In genomic region chr12:112623742-112624141, GRCm38 (mm10) we compare ENCODE assay signal across 8 mouse cellular contexts. TPM values are rescaled to one million over a fixed set of nuclear protein-coding genes. Genes with fewer than 3 reads are reported as not detected.
DNase-seq lines count a peak whose midpoint lies in the region; ATAC-seq lines count a peak whose summit lies in the region.

No protein-coding gene starts in this region.

- ATAC-seq in hindbrain, embryonic 13.5 days (ENCODE audit: low FRiP score), result no peak
- ATAC-seq in forebrain, embryonic 14.5 days, result peak; percentile 55
- ATAC-seq in intestine, embryonic 15.5 days, result peak; percentile 26

- DNase-seq in hindbrain, embryonic 10.5 days (ENCODE audit: low spot score), result peak; percentile 75
- DNase-seq in CD4-positive, CD25-positive, alpha-beta regulatory T cell, adult 2 months (ENCODE audit: low read depth, low spot score), result peak; percentile 77
- DNase-seq in c-Kit-positive CD71-negative TER-119-negative erythroid progenitor cells, embryonic 14.5 days (ENCODE audit: low read depth), result peak; percentile 63
- peak; percentile 68 for DNase-seq in forebrain, embryonic 14.5 days (ENCODE audit: low spot score)
- peak; percentile 75 for DNase-seq in lung, postnatal 14 days
- DNase-seq in spleen, adult 18-20 months, result peak; percentile 28 to 73

- no peaks in the 10 kb centered on the region for H3K36me3 ChIP-seq in hindbrain, embryonic 10.5 days
- no peaks in the 10 kb centered on the region for H3K36me3 ChIP-seq in hindbrain, embryonic 13.5 days
- no peaks in the 10 kb centered on the region for H3K36me3 ChIP-seq in forebrain, embryonic 14.5 days (ENCODE audit: control insufficient read depth, insufficient read depth, low read length)
- H3K36me3 ChIP-seq in intestine, embryonic 15.5 days, result no peaks in the 10 kb centered on the region

- H3K4me3 ChIP-seq in hindbrain, embryonic 10.5 days, result no peak overlapping the region
- H3K4me3 ChIP-seq in hindbrain, embryonic 13.5 days, result no peak overlapping the region
- no peak overlapping the region for H3K4me3 ChIP-seq in forebrain, embryonic 14.5 days (ENCODE audit: low read depth, low read length)
- no peak overlapping the region for H3K4me3 ChIP-seq in intestine, embryonic 15.5 days (replicated peaks)

- H3K4me1 ChIP-seq in hindbrain, embryonic 10.5 days (replicated peaks), result peaks cover 67% of the 10 kb centered on the region
- H3K4me1 ChIP-seq in hindbrain, embryonic 13.5 days (replicated peaks), result peaks cover 22% of the 10 kb centered on the region
- peaks cover 8% of the 10 kb centered on the region; the same call in 1 of the 2 replicates for H3K4me1 ChIP-seq in forebrain, embryonic 14.5 days (ENCODE audit: control insufficient read depth, insufficient read depth, low read length)
- peaks cover 32% of the 10 kb centered on the region for H3K4me1 ChIP-seq in intestine, embryonic 15.5 days (replicated peaks)

- no peak overlapping the region for H3K4me2 ChIP-seq in hindbrain, embryonic 13.5 days
- no peak overlapping the region for H3K4me2 ChIP-seq in forebrain, embryonic 14.5 days (ENCODE audit: low read length)
- H3K4me2 ChIP-seq in intestine, embryonic 15.5 days (replicated peaks), result no peak overlapping the region

- H3K9ac ChIP-seq in hindbrain, embryonic 13.5 days, result no peak overlapping the region
- no peak overlapping the region for H3K9ac ChIP-seq in forebrain, embryonic 14.5 days (ENCODE audit: low read length)
- no peak overlapping the region for H3K9ac ChIP-seq in intestine, embryonic 15.5 days

- H3K27ac ChIP-seq in hindbrain, embryonic 10.5 days, result peak overlapping the region; percentile 69; the same call in 1 of the 2 replicates
- no peak overlapping the region for H3K27ac ChIP-seq in hindbrain, embryonic 13.5 days
- no peak overlapping the region for H3K27ac ChIP-seq in forebrain, embryonic 14.5 days (ENCODE audit: low read depth, low read length)
- no peak overlapping the region for H3K27ac ChIP-seq in intestine, embryonic 15.5 days

- H3K27me3 ChIP-seq in hindbrain, embryonic 10.5 days (ENCODE audit: insufficient read depth, poor library complexity, severe bottlenecking), result peaks cover 48% of the 10 kb centered on the region
- peaks cover 36% of the 10 kb centered on the region for H3K27me3 ChIP-seq in hindbrain, embryonic 13.5 days
- peaks cover 17% of the 10 kb centered on the region for H3K27me3 ChIP-seq in forebrain, embryonic 14.5 days (replicated peaks; ENCODE audit: control insufficient read depth, insufficient read depth, low read length)
- peaks cover 17% of the 10 kb centered on the region; the same call in 1 of the 2 replicates for H3K27me3 ChIP-seq in intestine, embryonic 15.5 days (replicated peaks)

- 20% methylated on average over 2 of the region's 2 CpGs for whole genome bisulfite sequencing in hindbrain, embryonic 10.5 days
- WGBS in hindbrain, embryonic 13.5 days, result 13% methylated on average over 2 of the region's 2 CpGs
- WGBS in forebrain, embryonic 14.5 days, result 19% methylated on average over 2 of the region's 2 CpGs
- WGBS in intestine, embryonic 15.5 days, result 30% methylated on average over 2 of the region's 2 CpGs

- H3K9me3 ChIP-seq in hindbrain, embryonic 10.5 days, result no peaks in the 10 kb centered on the region
- H3K9me3 ChIP-seq in hindbrain, embryonic 13.5 days, result no peaks in the 10 kb centered on the region
- no peaks in the 10 kb centered on the region for H3K9me3 ChIP-seq in forebrain, embryonic 14.5 days (replicated peaks; ENCODE audit: control insufficient read depth, low read length)
- H3K9me3 ChIP-seq in intestine, embryonic 15.5 days, result no peaks in the 10 kb centered on the region

RNA-seq across cellular contexts. Expression of gene Adssl1, which starts 3.9 kb away (rescaled TPM):
- polyA plus RNA-seq in hindbrain, embryonic 10.5 days (2016; fragmentation: Nextera tagmentation; extraction: Ambion mirVana), result 3.7 and 5.5 TPM in 2 replicates
- polyA plus RNA-seq in hindbrain, embryonic 13.5 days (2015; fragmentation: Nextera tagmentation; extraction: Ambion mirVana), result 3.1 and 3.2 TPM in 2 replicates
- 2.0 and 2.1 TPM in 2 replicates for polyA plus RNA-seq in forebrain, embryonic 14.5 days (2014; fragmentation: Nextera tagmentation; extraction: Ambion mirVana)
- 2.1 and 2.8 TPM in 2 replicates for polyA plus RNA-seq in intestine, embryonic 15.5 days (2015; fragmentation: Nextera tagmentation; extraction: Ambion mirVana)

RNA-seq across cellular contexts. Expression of gene Siva1, which starts 20.7 kb away (rescaled TPM):
- polyA plus RNA-seq in hindbrain, embryonic 10.5 days (2016; fragmentation: Nextera tagmentation; extraction: Ambion mirVana), result 281 and 334 TPM in 2 replicates
- polyA plus RNA-seq in hindbrain, embryonic 13.5 days (2015; fragmentation: Nextera tagmentation; extraction: Ambion mirVana), result 62.6 and 63.8 TPM in 2 replicates
- 94.1 and 155 TPM in 2 replicates for polyA plus RNA-seq in forebrain, embryonic 14.5 days (2014; fragmentation: Nextera tagmentation; extraction: Ambion mirVana)
- polyA plus RNA-seq in intestine, embryonic 15.5 days (2015; fragmentation: Nextera tagmentation; extraction: Ambion mirVana), result 183 and 225 TPM in 2 replicates

RNA-seq across cellular contexts. Expression of gene Inf2, which starts 35.2 kb away (rescaled TPM):
- polyA plus RNA-seq in hindbrain, embryonic 10.5 days (2016; fragmentation: Nextera tagmentation; extraction: Ambion mirVana), result 1.5 and 1.8 TPM in 2 replicates
- polyA plus RNA-seq in hindbrain, embryonic 13.5 days (2015; fragmentation: Nextera tagmentation; extraction: Ambion mirVana), result 1.1 and 1.6 TPM in 2 replicates
- 2.6 and 2.9 TPM in 2 replicates for polyA plus RNA-seq in forebrain, embryonic 14.5 days (2014; fragmentation: Nextera tagmentation; extraction: Ambion mirVana)
- 2.5 and 2.8 TPM in 2 replicates for polyA plus RNA-seq in intestine, embryonic 15.5 days (2015; fragmentation: Nextera tagmentation; extraction: Ambion mirVana)

RNA-seq across cellular contexts. Expression of gene Akt1, which starts 50.9 kb away (rescaled TPM):
- polyA plus RNA-seq in hindbrain, embryonic 10.5 days (2016; fragmentation: Nextera tagmentation; extraction: Ambion mirVana), result 50.9 and 56.8 TPM in 2 replicates
- 60.8 and 64.5 TPM in 2 replicates for polyA plus RNA-seq in hindbrain, embryonic 13.5 days (2015; fragmentation: Nextera tagmentation; extraction: Ambion mirVana)
- 61.7 and 65.4 TPM in 2 replicates for polyA plus RNA-seq in forebrain, embryonic 14.5 days (2014; fragmentation: Nextera tagmentation; extraction: Ambion mirVana)
- 128 and 141 TPM in 2 replicates for polyA plus RNA-seq in intestine, embryonic 15.5 days (2015; fragmentation: Nextera tagmentation; extraction: Ambion mirVana)

RNA-seq across cellular contexts. Expression of gene Zbtb42, which starts 54.9 kb away (rescaled TPM):
- polyA plus RNA-seq in hindbrain, embryonic 10.5 days (2016; fragmentation: Nextera tagmentation; extraction: Ambion mirVana), result 7.1 and 10.9 TPM in 2 replicates
- 3.6 and 4.6 TPM in 2 replicates for polyA plus RNA-seq in hindbrain, embryonic 13.5 days (2015; fragmentation: Nextera tagmentation; extraction: Ambion mirVana)
- polyA plus RNA-seq in forebrain, embryonic 14.5 days (2014; fragmentation: Nextera tagmentation; extraction: Ambion mirVana), result 1.0 and 1.8 TPM in 2 replicates
- polyA plus RNA-seq in intestine, embryonic 15.5 days (2015; fragmentation: Nextera tagmentation; extraction: Ambion mirVana), result 7.5 and 10.3 TPM in 2 replicates
